Mouse (Mus musculus): ENCODE measurements around the gene Cryz.

DNA sequence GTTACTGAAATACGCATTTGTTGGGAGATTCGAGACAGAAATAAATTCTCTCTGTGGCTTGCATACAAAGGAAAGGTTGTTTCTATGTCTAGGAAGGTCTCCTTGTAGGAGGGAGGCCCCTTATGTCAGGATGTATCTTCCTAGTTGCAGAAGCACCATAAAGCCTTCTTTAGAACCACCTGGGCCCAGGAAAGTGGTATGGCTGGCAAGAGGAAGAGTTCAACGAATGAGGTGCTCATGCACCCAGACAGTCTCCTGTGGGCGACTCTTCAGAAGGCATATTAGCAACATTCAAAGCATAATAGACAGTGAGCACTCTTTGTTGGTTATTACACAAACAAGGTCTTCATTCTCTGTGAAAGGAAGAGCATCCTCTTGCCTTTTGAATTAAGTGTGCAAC, 68.1 kb downstream of the Cryz start:
- TF ChIP-seq POLR2A (IDR thresholded peaks at IDR 0.05; ENCODE audit: borderline replicate concordance, extremely low read depth, insufficient read depth, insufficient read length, poor library complexity, severe bottlenecking) (no peak), CTCF (IDR thresholded peaks at IDR 0.05; ENCODE audit: borderline replicate concordance, extremely low read depth, insufficient read depth, insufficient read length) (no peak)

All from brain, embryonic 14.5 days (tissue).